Mouse (Mus musculus) lung, adult 2 months (tissue): ENCODE data around the gene Kidins220. TPM values are rescaled to one million over a fixed set of nuclear protein-coding genes. Genes with fewer than 3 reads are reported as not detected.

Source experiments
- DNase-seq: peaks from one replicate; pipeline ENCODE4 v3.0.0; 2022
- H3K4me1 ChIP-seq: fragments of 200-500 bp; 2 replicates; pipeline ENCODE4 v1.6.1; 2011; ENCODE audit warnings: low read length; ENCODE audit not compliant: control insufficient read depth, insufficient read depth
- H3K4me3 ChIP-seq: fragments of 200-500 bp; replicated peaks from 2 replicates; pipeline ENCODE3; 2011; ENCODE audit warnings: low read depth, mild to moderate bottlenecking, control low read depth, low read length; ENCODE audit errors: extremely low read depth
- CTCF ChIP-seq: fragments of 200-500 bp; IDR thresholded peaks from 2 replicates; pipeline ENCODE4 v1.5.1; 2011; ENCODE audit warnings: mild to moderate bottlenecking, low read length, control low read depth; ENCODE audit not compliant: insufficient read depth
- POLR2A ChIP-seq: fragments of 200-500 bp; IDR thresholded peaks from 2 replicates; pipeline ENCODE4 v1.6.1; 2011; ENCODE audit warnings: low read depth, mild to moderate bottlenecking, control low read depth, low read length, borderline replicate concordance; ENCODE audit errors: extremely low read depth
- WGBS: fragments of 180-500 bp; shearing (Covaris S2); methylation state at CpG from one replicate; pipeline ENCODE4 v1.1.7; 2018; 5-methylcytosine and 5-hydroxymethylcytosine counted together
- polyA plus RNA-seq: library from polyadenylated mRNA; depleted of rRNA; stranded (reverse); fragments of >200 nt; gene quantifications from 2 replicates; pipeline ENCODE4 v1.2.3, GENCODE M21; 2012

Gene Kidins220
- polyA plus RNA-seq, 1 experiment = 37.8 TPM

- WGBS = 92% methylated on average over 7 of the region's 7 CpGs
- Histone ChIP-seq H3K4me3 (no peak overlapping the region), H3K4me1 (no peaks in the 10 kb centered on the region)
- DNase-seq = no peak
- TF ChIP-seq POLR2A (no peak), CTCF (no peak)
Measured at GRCm38 (mm10) chr12:24961821-24962220, 12.9 kb upstream of the Kidins220 start.

- TF ChIP-seq POLR2A (no peak), CTCF (no peak)
- no peak for DNase-seq
- Histone ChIP-seq H3K4me3 (no peak overlapping the region), H3K4me1 (no peaks in the 10 kb centered on the region)
- 85% methylated on average over 11 of the region's 11 CpGs for WGBS
Measured at GRCm38 (mm10) chr12:24962362-24962967, 12.3 kb upstream of the Kidins220 start.

- Histone ChIP-seq H3K4me1 (no peaks in the 10 kb centered on the region), H3K4me3 (no peak overlapping the region)
- 60% methylated on average over 13 of the region's 13 CpGs for WGBS
- no peak for TF ChIP-seq POLR2A
- TF ChIP-seq CTCF = no peak
- DNase-seq = no peak
Measured at GRCm38 (mm10) chr12:24963393-24964022, 11.2 kb upstream of the Kidins220 start.

- H3K4me1 ChIP-seq = no peaks in the 10 kb centered on the region
- H3K4me3 ChIP-seq = no peak overlapping the region
- 78% methylated on average over 6 of the region's 6 CpGs for WGBS
- DNase-seq = no peak
- no peak for TF ChIP-seq POLR2A
- TF ChIP-seq CTCF = no peak
Measured at GRCm38 (mm10) chr12:24965406-24965805, 9.3 kb upstream of the Kidins220 start.

- TF ChIP-seq CTCF (no peak), POLR2A (no peak)
- Histone ChIP-seq H3K4me1 (no peaks in the 10 kb centered on the region), H3K4me3 (no peak overlapping the region)
- WGBS = 88% methylated on average over 2 of the region's 2 CpGs
- DNase-seq = no peak
Measured at GRCm38 (mm10) chr12:24966046-24966445, 8.7 kb upstream of the Kidins220 start.

GRCm38 (mm10) chr12:24971490-24972200 is 3.1 kb upstream of the Kidins220 start:
- WGBS = 68% methylated on average over 5 of the region's 5 CpGs
- DNase-seq = no peak
- TF ChIP-seq POLR2A (no peak), CTCF (no peak)
- peaks cover 5% of the 10 kb centered on the region; the same call in 1 of the 2 replicates for H3K4me1 ChIP-seq
- H3K4me3 ChIP-seq = no peak overlapping the region

GRCm38 (mm10) chr12:24972371-24973350 is 2.1 kb upstream of the Kidins220 start:
- 74% methylated on average over 8 of the region's 8 CpGs for WGBS
- DNase-seq = no peak
- no peak for TF ChIP-seq POLR2A
- no peak for TF ChIP-seq CTCF
- peaks cover 7% of the 10 kb centered on the region; the same call in 1 of the 2 replicates for H3K4me1 ChIP-seq
- no peak overlapping the region for H3K4me3 ChIP-seq

GRCm38 (mm10) chr12:24973586-24973985 is 1.1 kb upstream of the Kidins220 start:
- TF ChIP-seq CTCF (no peak), POLR2A (no peak)
- H3K4me3 ChIP-seq = no peak overlapping the region
- no peak for DNase-seq
- H3K4me1 ChIP-seq = peaks cover 7% of the 10 kb centered on the region; the same call in 1 of the 2 replicates
- 43% methylated on average over 5 of the region's 5 CpGs for WGBS

- Histone ChIP-seq H3K4me1 (peaks cover 7% of the 10 kb centered on the region; the same call in 1 of the 2 replicates), H3K4me3 (peak overlapping the region; percentile 94)
- WGBS = under 1% methylated on average over 31 of the region's 31 CpGs
- DNase-seq = peak; percentile 65
- 0 out of 2 replicates have a peak, but pooled peaks have one; percentile 10 for TF ChIP-seq CTCF
- no peak for TF ChIP-seq POLR2A
Measured at GRCm38 (mm10) chr12:24975115-24975733, 499 bp downstream of the Kidins220 start.
